Mouse (Mus musculus) granulocyte monocyte progenitor cell, adult 5-6 weeks (primary cell): Measurements from ENCODE around the gene Pdrg1. TPM values are rescaled to one million over a fixed set of nuclear protein-coding genes. Genes with fewer than 3 reads are reported as not detected.
A peak's percentile ranks its signal among the peaks of the same experiment; 100 is the strongest.

ENCODE experiments used
- ATAC-seq: replicated peaks from 2 replicates; pipeline ENCODE4 v1.8.0; 2016; ENCODE audit warnings: mild to moderate bottlenecking, moderate TSS enrichment, inconsistent platforms; ENCODE audit not compliant: poor library complexity, severe bottlenecking
- total RNA-seq, 2 experiments: library from RNA; stranded (forward) in 1 of 2; stranded (reverse) in 1 of 2; fragments of 200-712, 200-1000 nt in 1 of 2; fragments of >200 nt in 1 of 2; fragmentation: Nextera tagmentation in 1 of 2; gene quantifications; 2 replicates each; pipeline ENCODE4 v1.2.3; 2014 to 2017

Pdrg1 gene
- total RNA-seq, 2 experiments from 2014 or later, result 67.0 to 108 TPM

DNA sequence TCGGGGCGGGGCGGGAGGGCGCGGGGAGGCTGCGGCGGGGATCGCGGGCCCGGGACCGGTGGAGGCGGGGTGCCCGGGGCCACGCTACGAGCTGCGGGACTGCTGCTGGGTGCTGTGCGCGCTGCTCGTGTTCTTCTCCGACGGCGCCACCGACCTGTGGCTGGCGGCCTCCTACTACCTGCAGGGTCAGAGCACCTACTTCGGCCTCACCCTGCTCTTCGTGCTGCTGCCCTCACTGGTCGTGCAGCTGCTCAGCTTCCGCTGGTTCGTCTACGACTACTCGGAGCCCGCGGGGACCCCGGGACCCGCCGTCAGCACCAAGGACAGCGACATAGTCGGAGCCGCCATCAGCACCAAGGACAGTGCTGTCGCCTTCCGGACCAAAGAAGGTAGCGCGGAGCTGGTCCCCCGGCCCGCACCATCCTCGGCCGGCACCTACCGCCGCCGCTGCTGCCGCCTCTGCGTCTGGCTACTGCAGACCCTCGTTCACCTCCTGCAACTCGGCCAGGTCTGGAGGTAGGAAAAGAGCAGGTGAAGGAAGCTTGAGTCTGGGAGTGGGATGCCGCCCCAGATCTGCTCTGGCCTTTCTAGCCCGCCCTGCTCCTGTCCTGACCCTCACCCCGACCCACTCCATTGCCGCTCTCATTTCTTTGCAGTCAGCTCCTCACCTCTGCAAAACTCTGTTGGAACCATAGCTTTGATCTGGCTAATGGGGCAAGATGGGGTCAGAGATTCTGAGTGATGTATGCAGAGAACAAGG, 17.0 kb upstream of the Pdrg1 start:
- peak; percentile 98 for ATAC-seq

DNA sequence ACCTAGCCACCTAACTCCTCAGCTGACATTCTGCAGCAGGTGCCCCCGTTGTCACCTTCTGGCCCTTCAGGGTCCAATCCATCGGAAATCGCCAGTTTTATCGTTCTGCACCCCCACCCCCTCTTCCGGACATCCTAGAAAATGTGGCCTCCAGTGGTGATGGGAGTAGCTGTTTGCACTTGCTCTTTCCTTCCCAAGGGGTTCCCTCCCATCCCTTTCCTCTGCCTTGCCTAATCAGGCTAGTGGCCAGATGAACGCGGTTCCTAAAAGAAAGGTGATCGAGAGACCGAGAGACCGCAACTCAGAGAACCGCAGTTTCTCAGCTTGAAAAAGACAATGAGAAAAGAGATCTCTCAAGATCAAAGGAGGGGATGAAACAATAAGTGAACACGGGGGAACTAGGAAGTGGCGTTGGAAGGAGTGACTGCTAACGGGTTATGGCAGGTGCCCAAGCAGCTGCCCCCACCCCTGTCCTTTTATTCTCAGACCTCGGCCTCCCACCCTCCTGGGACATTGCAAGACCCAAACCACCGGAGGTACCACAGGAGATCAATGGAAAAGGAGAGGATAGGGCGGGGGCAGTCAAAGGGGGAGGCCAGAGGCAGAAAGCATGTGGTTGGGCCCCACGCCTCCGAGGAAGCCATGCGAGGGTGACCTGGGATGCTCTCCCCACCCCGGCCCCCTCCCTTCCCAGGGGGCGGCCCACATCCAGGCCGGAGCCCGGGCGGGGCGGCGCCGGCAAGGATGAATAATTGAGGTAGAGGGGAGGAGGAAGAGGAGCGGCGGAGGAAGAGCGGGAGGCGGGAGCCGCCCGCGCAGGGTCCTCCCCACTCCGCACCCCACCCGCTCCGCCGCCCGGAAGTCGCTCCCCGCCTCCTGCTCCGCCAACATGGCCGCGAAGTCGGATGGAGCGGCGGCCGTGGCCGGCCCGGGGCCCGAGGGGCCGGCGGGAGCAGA, 16.2 kb upstream of the Pdrg1 start, which contains the start of gene Xkr7:
TSS of gene Xkr7 (plus strand) at position 727 of the 957 bp plus-strand sequence.
- ATAC-seq, result 0 out of 2 replicates have a peak, but pooled peaks have one; percentile 4

DNA sequence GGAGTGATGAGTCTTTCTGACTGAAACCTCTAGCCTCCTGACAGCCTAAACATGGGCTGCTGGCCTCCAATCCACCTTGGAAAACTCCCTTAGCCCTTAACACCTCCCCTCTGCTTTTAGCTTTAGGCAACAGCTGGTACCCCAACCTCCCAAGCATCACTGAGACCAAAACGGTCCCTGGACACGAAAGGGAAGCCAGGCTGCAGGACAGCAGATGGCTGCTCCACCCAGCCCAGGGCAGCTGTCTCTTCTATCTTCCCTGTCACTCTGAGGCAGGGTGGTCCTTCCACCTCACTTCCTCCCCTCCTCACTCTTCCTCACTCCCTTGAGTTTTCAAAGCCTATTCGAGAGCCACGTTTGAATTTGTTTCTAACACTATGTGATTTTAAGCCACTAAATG, 15.2 kb upstream of the Pdrg1 start:
- no peak for ATAC-seq

DNA sequence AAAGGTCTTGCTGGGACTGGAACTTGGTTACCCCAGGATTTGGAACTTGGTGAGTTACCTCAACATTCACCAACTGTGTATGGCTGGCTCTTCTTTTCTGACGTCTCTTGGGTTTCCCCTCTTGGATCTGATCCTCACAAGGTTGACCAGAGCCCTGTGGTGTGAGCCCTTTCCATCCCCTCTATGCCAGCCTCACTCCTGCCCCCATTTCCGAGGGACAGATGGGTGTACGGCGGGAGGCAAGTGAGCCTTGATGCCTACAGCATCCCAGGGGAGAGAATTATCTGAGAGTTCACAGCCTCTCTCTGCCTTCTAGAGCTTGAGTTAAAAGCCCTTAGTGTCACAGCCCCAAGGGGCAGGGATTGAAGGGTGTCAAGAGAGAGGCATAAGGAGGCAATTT, 12.3 kb upstream of the Pdrg1 start:
- ATAC-seq, result no peak

DNA sequence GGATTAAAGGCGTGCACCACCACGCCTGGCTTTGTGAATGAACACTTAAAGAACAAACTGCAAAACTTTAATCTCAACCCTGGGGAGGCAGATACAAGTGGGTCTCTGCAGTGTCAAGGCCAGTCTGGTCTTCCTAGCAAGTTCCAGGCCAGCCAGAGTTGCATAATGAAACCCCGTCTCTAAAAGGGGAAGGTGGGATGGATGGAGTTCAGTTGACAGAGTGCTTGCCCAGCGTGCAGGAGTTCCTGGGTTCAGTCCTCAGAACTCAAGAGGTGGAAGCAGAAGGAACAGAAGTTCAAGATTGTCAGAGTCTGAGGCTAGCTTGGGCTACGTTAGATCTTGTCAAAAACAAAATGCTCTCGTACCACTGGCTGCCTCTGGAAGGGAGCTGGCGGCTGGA, 10.8 kb upstream of the Pdrg1 start:
- peak; percentile 61 for ATAC-seq

DNA sequence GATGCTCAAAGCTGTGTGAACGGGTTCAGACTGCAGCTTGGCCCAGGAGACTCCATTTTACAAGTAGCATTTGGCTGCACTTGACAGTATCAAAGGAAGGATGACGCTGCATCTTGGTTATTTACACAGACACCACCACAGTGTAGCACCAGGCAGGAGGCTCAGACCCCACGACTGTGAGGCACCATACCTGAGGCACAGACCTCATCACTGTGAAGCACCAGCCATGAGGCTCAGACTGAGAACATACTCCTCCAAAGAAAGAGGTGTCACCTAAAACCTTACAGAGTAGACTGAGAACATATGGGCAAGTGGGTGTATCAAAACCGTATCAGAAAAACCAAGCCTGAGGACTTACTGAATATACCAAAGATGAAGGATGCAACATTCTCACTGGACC, 7.6 kb upstream of the Pdrg1 start:
- no peak for ATAC-seq

DNA sequence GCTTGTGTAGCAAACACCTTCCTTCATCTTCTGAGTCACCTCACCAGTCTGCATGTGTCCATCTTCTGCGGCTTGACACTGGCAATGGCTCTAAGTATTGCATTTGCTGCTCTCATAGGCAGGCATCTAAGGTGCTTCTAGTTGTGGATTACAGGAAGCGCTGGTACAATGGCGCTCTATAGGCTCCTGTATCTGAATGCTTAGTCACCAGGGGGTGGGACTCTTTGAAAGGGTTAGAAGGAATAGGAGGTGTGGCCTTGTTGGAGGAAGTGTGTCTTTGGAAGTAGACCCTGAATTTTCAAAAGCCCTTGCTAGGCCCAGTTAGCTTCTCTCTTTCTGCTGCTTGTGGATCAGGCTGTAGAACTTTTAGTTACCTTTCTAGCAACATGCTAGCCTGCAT, 5.9 kb upstream of the Pdrg1 start:
- peak; percentile 87 for ATAC-seq

DNA sequence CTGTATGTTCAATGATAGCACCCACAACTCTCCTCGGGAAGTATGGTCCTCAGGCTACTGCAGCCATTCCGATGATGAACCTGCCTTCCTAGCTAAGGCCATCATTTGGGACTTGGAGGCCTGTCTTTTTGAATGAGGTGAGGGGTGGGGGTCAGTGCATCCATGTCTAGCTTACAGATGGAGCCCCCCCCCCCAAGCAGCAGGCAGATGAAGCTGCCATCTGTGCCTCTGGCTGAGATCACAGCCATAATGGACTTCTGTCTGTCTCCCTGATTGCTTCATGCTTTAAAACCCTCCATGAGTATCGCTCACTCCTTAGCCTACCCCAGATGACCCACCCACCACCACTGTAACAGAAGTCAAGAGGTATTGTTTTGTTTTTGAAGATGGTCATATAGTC, 4.1 kb upstream of the Pdrg1 start:
- ATAC-seq, result no peak

DNA sequence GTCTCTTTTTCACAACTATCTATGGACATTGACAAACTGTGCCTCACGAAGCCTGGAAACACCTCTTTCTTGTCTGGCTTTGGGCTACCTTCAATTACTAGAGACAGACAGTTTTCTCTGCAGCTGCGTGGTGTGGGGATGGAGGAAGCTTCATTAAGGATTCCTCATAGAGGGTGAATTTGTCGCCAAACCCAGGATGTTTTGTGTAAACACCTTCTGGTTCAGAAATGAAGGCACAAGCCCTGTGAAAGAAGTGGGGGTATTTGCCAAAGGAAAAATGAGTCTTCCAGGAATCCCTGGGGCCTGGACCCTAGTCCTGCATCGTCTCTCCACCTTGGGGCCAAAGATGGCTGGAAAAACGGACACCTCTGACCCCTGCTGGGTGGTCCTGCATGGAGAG, 1.6 kb upstream of the Pdrg1 start:
- ATAC-seq, result no peak

DNA sequence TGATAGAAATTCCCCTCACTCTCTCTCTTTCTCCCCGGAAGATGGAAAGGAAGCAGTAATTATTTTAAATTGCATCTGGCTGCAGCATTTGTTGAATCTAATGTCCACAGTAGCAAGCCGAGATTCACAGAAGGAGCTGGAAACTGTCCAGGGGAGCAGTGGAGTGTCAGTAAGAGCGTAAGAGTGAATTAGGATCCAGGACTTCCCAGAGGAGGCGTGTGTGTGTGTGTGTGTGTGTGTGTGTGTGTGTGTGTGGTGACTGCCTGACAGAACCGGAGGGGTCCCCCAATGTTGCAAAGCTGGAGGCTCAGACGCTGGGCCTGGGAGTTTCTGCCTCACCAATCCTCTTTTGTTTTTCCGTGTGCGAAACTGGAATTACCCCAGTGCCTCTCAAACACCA, 577 bp upstream of the Pdrg1 start:
- ATAC-seq, result no peak

DNA sequence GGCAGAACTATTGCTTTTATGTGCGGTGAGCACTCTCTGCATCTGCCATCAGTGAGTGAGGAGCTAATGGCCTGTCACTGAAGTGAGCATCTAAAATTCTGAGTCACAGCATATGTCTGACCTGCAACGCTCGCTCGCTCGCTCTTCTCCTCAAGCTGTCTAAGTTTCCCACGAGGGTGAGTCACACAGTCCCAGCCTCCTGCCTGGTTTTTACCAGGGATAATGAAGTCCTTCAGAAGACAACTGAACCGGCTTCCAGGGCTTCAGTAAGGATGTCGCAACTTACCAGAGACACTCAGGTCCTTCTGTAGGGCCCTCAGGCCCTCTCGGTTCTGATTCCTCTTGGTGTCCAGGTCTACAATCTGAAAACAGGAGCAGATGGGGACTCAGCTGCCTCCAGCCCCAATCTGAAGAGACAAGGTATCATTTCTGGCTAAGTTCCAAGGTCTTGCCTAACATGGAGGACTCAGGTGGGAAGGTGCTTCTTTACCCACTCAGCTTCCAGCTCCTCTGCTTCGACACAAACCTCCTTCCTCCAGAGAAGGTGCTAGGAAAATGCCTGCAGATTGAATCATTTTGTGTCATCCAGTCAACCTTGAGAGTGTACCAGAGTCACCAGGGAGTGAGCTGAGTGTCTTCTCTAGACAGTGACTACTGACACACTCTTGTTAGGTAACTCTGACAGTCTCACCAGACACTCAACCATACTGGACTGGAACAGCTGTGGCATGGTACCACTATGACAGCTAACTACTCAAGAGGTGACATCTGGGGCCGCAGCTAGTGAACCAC, 1.3 kb downstream of the Pdrg1 start:
- no peak for ATAC-seq

DNA sequence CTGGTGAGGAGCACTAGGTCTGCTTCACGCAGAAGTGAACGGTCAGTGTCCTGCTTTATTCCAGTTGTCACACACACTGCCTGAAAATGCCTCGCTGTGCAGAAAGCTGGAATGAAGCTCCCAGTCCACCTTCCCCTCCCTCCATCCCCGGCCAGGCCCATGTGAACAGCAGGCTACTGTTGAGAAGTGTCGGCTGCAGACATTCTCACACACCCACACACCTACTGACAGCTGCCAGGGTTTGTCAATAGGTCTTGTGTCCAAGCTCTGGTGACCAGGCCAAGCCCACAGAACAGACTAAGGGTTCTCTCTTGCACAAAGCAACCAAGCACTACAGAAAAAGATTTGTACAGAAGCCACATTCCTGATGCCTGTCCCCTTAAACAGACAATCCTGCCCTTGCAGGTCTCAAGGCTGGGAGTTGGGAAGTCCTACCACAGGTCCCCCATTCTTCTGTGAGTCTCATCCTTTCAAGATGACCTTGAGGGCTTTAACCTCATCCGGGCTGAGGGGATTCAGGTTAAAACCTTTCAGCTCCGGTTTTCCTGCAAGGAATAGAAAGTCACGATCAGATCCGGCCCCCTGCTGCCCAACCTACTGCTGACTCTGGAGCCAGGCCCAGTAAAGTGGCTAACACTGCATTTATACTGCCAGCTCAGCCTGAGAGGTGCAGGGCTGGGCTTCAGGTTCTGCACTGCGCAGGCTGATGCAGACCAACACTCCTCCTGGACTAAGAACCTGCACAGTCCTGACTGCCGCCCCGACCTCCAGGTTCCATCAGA, 5.8 kb downstream of the Pdrg1 start:
- ATAC-seq, result no peak

DNA sequence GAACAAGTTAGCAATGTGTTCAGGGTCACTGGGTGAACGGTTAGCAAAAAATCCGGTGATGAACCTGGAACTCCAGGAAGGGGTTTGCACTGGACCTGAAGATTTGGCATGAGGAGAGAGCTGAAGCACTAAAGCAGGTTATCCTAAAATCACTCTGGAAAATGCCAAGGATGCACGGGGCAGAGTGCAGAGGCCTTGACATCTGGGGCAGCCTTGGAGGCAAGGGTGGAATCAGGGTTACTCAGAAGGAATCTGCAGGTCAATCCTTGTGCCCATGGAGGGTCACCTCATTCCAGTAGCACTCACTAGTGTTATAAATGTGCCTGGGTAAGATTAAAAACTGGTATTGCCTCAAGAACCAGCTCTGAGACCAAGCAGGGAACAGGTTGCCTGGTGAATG, 9.2 kb downstream of the Pdrg1 start:
- ATAC-seq, result no peak

DNA sequence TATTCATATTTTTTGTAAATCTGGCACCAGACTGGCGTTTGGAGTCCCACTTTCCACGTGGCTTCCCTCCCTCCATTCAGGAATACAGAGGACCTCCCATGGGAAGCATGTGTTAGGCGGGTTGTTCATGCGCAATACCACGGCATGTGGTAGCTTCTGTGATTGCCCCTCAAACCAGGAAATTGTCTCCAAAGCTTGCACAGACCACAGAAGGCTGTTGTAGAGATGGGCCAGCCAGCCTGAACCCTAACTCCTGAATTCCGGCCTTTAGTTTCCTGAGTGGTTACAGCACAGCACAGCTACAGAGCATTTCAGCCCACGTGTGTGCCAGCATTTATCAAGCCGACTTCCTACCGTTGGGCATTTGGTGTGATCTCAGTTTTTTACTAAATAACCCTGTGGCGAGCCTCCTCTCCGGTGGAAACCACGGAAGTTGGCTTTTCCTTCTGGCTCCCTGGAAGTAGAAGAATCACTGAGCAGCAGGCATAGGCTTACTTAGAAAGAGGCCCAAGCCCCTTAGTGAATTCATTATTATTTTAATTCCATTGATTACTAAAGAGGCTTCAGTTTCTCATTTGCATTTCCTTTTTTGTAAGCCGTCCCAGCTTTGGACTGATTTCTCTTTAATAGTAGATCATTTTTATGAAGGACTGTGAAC, 11.4 kb downstream of the Pdrg1 start:
- ATAC-seq, result peak; percentile 70

DNA sequence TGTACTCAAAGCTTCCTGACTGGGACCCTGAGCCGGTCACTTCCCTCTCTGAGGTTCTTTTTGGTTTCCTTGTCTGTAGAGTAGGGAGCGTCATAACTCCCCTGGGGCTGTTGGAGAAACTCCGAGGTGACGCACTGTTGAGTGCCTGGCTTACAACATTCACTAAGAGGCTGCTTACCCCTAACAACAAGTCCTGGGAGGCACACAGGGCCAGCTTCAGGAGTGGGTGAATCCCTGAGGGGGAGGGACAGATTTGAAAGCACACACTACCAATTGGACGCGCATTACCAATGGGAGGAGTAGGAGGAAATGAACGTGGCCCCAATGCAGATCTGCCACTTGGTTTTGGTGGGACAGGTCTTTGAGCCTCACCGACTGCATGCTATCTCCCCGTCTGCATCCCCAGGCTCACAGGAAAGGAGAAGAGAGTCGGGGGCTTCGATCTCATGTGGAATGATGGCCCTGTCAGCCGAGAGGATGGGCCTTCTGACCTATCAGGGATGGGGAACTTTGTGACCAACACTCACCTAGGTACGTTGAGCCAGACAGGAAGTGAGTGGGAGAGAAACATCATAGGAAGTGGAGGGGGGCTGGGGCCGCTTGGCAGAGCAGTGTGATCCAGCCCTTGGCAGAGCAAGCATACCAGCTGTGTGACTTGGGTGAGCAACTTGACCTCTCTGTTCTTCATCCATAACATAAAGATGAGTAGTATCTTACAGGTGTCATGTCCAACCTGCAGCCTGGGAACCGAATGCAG, 12.6 kb downstream of the Pdrg1 start:
- peak; percentile 85 for ATAC-seq

DNA sequence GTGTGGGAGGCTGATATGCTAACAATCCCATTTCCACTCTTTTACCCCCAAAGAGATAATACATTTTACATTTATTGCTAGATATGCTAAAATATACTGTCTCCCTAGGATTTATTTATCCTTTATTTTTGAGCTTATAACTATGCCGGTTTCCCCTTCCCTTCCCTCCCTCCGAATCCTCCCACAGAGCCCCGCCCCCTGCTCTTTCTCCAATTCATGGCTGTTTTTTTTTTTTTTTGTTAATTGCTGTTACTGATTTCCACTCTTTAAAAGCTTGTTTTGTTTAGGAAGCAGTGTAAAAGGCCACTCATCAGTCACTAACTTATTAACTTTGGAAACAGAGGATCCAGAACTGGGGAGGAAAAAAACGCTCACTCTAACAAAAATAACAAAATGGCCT, 18.2 kb downstream of the Pdrg1 start:
- no peak for ATAC-seq

DNA sequence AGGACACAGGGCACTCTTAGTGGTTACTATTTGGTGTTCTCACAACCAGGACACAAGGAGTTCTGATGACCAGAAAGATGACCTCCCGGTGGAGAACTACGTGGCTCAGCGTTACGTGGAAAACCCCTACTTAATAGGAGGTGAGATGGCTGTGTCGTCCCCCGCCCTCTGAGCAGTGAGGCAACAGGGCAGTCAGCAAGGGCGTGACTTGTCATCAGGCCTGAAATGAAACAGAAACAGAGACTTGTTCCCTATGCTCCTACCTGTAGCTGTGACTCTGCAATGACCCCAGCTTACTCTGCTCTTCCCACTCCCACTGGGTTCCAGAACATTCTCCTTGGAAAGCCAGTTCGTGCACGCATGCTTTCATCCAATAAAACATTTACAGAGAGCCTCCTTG, 23.7 kb downstream of the Pdrg1 start:
- peak; percentile 62; the same call in 1 of the 2 replicates for ATAC-seq

DNA sequence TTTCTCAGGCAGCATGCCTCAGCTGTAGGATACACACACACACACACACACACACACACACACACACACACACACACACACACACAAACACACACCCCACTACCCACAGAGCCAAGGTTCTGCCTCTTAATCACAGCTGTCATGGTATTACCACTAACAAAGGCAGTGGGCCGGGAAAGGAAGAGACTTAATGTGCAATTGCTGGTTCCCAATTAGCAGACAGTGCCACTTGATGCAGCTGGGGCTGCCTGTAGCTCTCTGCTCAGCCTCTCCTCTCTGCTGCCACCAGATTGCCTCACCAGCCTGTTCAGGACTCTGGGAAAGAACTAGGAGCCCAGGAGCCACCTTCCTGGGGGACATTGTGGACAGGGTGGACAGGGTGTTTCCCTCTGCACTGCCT, 29.6 kb downstream of the Pdrg1 start:
- ATAC-seq, result no peak

DNA sequence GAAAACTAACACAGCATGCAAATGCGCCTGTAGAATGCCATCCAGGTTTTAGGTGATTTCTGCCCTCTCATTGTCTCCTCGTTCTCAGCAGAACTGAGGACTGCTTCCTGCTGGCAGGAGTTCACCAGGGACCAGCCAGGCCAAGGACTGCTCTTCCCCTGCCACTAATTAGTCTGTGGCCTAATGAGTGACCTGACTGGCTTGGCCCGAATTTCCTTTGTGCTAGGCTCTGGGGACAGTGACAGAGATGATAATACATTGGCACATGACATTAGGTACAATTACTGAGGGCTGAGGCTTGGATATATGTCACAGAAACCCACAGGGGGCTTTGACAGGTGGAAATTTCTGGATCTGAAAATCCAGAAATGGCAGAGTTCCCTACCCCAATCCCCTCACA, 38.2 kb downstream of the Pdrg1 start:
- no peak for ATAC-seq
